Mouse (Mus musculus) testis, postnatal 14 days (tissue): Measurements from ENCODE around the gene Ccnd3.
"Not testable (repeated sequence)": the region's sequence is repeated elsewhere in the genome, so short reads cannot be mapped to it uniquely, and the experiment has no call there.

ENCODE experiments used
- DNase-seq: peaks from one replicate; pipeline ENCODE4 v3.0.0; 2021; ENCODE audit warnings: low spot score

The Ccnd3 gene

DNA sequence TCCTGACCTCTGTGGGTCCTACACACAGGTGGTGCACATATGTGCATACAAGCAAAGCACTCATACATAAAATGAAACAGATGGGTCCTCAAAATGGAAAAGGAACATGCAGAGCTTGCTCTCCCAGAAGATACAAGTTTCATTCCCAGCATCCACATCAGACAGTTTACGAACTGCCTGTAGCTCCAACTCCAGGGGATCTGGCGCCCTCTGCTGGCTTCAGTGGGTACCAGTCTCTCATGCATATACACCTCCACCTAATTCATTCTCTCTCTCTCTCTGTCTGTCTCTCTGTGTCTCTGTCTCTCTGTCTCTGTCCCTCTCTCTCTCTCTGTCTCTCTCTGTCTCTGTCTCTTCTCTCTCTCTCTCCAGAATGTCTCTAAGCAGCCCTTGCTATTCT lies 22.4 kb upstream of the Ccnd3 start:
- DNase-seq = peak; percentile 69

- DNase-seq = peak; percentile 56
These were observed 20.5 kb upstream of the Ccnd3 start for GRCm38 (mm10) chr17:47484241-47484921.

GRCm38 (mm10) chr17:47484993-47485392 lies 19.9 kb upstream of the Ccnd3 start:
- no peak for DNase-seq

- DNase-seq = no peak
These were observed 19.1 kb upstream of the Ccnd3 start for GRCm38 (mm10) chr17:47485791-47486190.

GRCm38 (mm10) chr17:47490791-47491190 lies 14.1 kb upstream of the Ccnd3 start:
- DNase-seq = no peak

- no peak for DNase-seq
These were observed 12.1 kb upstream of the Ccnd3 start for GRCm38 (mm10) chr17:47492731-47493130.

- no peak for DNase-seq
These were observed 11.2 kb upstream of the Ccnd3 start for GRCm38 (mm10) chr17:47493653-47494052.

- no peak for DNase-seq
These were observed 10.7 kb upstream of the Ccnd3 start for GRCm38 (mm10) chr17:47494132-47494531.

- no peak for DNase-seq
These were observed 3.3 kb upstream of the Ccnd3 start for GRCm38 (mm10) chr17:47501531-47501930.

- peak; percentile 92 for DNase-seq
These were observed 2.7 kb upstream of the Ccnd3 start, which contains the start of gene Taf8 for GRCm38 (mm10) chr17:47501946-47502706. Taf8 (minus strand) TSS chr17:47502292.

DNA sequence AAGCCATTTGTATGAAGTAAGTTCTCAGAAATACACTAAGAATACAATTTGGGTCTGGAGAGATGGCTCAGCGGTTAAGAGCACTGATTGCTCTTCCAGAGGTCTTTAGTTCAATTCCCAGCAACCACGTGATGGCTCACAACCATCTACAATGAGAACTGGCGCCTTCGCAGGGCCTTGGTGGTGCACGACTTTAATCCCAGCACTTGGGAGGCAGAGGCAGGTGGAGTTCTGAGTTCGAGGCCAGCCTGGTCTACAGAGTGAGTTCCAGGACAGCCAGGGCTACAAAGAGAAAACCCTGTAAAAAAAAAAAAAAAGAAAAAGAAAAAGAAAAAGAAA lies 2.2 kb upstream of the Ccnd3 start:
- not testable (repeated sequence) for DNase-seq

- no peak for DNase-seq
These were observed 1.2 kb upstream of the Ccnd3 start for GRCm38 (mm10) chr17:47503689-47504088.

- DNase-seq = no peak
These were observed 623 bp upstream of the Ccnd3 start for GRCm38 (mm10) chr17:47504228-47504627.

DNA sequence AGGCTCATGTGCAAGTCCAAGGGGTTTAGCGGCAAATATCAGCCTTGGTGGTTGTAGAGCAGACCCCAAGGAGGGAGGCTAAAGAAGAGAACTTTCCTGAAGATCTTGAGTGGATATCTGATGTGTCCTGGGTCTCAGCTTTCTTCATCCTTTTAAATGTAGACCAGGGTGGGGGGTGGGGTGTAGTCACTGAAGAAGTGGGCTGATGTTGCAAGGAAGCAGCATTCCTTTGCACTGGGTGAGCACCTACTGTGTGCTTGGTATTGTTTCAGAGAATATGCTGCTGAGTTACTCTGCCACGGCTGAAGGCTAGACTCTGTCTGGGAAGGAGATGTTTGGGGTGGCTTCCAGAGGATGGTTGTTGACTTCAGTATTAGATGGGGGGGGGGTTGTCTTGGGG lies 715 bp downstream of the Ccnd3 start:
- no peak for DNase-seq

DNA sequence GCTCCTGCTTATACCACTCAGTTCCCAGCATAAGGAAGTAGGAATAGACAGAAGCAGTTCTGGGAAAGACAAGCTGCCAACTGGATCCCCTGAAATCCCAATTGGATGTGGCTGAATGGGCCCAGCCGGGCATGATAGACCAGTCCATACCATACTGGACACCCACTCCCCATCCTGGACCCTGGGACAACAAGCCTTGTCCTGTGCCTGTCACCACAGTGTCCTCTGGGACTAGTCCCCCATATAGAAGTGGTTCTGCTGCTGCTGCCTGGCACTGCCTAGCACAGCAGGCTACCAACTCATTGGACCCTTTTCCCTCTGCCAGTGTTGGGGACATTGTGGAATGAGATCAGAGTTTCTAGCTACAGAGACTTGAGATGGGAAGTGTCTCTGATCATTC lies 1.2 kb downstream of the Ccnd3 start:
- DNase-seq = no peak

DNA sequence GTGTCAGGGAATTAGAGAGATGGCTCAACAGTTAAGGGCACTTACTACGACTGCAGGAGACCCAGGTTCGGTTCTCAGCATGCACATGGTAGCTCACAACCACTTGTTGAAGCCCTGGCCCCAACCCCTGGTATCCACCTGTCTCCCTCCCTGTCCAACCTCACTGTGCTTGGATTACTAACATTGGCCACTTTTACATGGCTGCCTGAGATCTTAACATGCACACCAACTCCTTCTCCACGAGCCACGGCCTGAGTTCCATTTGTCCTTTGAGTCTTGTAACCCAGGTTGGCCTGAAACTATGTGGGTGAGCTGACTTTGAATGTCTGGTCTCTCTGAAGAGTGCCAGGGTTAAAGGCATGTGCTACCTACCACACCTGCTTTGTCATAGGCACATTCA lies 1.8 kb downstream of the Ccnd3 start:
- DNase-seq = no peak

GRCm38 (mm10) chr17:47507523-47507922 lies 2.7 kb downstream of the Ccnd3 start:
- no peak for DNase-seq

DNA sequence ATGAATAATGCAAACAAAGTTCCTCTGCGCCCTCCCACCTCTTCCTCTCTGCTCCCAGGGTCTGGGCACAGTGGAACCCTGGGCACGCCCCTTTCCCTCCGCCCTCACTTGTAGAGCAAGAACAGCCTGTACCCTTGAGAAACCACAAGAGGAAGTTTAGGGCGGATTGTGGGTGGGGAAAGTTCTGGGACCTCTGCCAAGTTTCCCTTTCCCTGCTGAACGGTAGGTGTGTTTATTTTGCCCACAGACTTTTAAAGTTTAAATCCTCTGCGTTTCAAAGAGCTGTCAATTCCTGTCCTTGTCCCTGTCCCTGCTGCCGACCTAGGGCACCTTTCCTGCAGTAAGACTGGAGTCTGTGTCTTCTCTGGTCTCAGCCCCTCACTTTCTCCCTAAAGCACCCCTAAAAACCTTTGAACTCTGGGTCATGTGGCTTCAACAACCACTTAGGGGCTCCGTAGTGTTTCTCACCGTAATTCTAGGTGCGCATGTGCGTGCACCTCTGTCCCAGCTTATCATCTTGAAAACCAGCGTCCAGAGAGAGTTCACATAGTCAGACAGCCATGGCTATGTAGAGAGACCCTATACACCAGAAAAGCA lies 3.3 kb downstream of the Ccnd3 start:
- peak; percentile 87 for DNase-seq

DNA sequence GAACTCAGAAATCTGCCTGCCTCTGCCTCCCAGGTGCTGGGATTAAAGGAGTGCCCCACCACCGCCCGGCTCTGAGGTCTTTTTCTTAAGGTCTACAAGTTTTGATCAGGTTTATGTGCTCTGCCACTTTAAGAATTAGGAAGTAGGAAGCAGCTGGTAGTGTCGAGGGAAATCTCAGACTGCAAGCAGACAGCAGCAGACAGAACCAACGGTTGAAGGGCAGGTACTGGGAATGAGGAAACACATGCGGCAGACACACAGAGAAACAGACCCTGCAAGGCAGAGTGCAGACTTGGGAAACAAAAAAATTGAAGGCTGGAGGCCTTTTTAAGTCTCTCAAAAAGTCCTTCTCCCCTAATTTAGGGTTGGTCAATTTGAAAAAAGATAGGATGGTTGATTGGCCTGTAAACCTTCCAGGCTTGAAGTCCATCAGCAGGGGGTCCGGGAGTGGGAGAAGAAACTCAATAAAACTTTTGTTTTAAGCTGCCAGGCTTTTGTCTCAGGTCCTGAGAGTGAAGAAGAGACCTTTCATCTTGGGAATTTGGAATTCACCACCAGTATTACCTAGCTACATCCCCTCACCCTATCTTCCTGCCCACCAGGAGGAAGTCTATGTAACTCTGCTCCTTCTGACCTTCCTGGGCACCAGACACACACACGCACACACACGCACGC lies 4.3 kb downstream of the Ccnd3 start:
- no peak for DNase-seq

DNA sequence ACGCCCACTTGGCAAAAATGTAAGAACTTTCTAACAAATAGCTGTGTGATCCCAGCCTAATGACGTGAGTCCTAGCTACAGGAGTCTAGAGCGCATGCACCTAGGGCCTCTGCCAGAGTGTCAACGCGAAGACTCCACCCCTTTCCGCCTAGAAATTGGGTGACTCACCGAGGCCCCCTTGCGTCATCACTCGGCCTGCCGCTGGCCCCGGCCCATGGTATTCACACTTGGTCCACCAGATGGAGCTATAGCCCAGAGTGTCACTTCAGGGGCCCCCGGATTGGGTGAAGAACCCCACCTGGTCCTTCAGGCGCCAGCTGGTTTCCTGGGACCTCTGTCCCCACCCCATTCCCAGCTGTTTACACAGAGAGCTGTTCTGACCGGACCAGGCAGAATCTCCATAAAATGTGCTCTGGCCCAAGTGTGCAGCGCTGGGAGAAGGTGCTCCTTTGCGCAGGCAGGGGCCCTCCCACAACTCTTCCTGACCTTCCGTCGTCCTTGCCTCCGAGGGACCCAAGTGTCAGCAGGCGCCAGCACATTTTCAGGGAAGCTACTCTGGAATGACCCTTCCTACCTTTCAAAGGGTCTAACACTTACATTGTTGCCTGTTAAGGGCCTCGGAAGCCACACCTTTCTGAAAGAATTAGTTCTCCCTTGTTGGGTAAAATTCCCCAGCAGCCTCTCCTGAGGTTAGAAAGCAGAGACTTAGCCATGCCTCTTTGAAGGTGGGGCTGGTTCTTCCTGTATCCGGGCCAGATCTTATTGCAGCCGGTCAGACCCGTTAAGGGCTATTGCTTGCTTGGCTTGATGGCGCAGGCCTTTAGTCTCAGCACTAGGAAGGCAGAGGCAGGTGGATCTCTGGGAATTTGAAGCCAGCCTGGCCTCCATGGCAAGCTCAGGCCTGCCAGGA lies 6.5 kb downstream of the Ccnd3 start:
- DNase-seq = peak; percentile 90

- DNase-seq = peak; percentile 66
These were observed 8.3 kb downstream of the Ccnd3 start for GRCm38 (mm10) chr17:47512956-47513775.
